Mouse (Mus musculus) brain, adult 2 months (tissue): ENCODE measurements around the gene Cfap69.
"Not testable (repeated sequence)": the region's sequence is repeated elsewhere in the genome, so short reads cannot be mapped to it uniquely, and the experiment has no call there.

Source experiments
- DNase-seq: peaks from one replicate; pipeline ENCODE4 v3.0.0; 2011; ENCODE audit warnings: low read depth, low spot score

Gene Cfap69

GRCm38 (mm10) chr5:5663655-5664370, at the start of gene Cfap69:
Gene Cfap69, minus strand, starts transcription at chr5:5664239.
- DNase-seq: peak; percentile 93

DNA sequence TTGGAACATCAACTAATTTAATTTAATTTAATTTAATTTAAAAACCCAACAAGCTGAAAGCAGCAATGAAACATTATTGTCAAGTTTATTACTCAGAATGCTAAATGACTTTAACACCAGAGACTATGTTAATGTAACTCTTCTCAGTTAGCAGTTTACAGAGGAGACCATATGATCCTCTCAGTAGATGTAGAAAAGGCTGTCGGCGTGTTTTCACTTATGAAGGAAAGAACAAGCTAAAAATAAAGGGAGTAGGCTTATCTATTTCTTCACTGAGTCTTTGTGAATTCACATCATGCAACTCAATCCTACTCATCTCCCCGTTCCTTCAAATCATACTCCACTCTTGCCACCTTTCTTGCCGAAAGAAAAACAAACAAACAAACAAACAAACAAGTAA, 47.0 kb upstream of the Cfap69 start:
- peak; percentile 48 for DNase-seq

- DNase-seq: no peak
Measured at GRCm38 (mm10) chr5:5707341-5708278, 43.6 kb upstream of the Cfap69 start.

GRCm38 (mm10) chr5:5705019-5705418, 41.0 kb upstream of the Cfap69 start:
- no peak for DNase-seq

- no peak for DNase-seq
Measured at GRCm38 (mm10) chr5:5700386-5700785, 36.3 kb upstream of the Cfap69 start.

GRCm38 (mm10) chr5:5698830-5699229, 34.8 kb upstream of the Cfap69 start:
- DNase-seq: no peak

DNA sequence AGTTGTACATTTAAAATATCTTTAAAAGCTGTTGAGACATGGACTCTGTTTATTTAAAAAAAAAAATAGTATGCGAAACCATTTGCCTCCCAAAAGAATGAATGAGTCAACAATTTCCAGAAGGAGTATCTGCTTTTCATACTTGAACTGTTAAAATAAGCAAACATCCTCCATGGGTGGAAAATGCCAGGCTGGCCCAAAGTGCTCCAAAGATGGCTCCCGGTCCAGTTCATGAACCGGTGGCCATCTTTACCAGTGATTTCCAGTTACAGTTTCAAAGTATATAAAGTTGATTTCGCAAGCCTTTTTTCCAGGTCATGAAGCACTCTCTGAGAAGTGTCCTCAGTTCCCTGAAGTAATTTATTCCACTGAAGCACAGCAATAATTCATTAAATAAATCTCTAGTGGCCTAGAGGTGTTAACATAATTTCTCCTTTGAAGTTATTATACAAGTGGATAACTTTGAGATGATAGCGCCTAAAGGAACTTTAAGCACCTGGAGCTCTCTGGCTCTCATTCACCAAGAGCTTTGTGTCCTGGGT, 31.4 kb upstream of the Cfap69 start:
- DNase-seq: no peak

DNA sequence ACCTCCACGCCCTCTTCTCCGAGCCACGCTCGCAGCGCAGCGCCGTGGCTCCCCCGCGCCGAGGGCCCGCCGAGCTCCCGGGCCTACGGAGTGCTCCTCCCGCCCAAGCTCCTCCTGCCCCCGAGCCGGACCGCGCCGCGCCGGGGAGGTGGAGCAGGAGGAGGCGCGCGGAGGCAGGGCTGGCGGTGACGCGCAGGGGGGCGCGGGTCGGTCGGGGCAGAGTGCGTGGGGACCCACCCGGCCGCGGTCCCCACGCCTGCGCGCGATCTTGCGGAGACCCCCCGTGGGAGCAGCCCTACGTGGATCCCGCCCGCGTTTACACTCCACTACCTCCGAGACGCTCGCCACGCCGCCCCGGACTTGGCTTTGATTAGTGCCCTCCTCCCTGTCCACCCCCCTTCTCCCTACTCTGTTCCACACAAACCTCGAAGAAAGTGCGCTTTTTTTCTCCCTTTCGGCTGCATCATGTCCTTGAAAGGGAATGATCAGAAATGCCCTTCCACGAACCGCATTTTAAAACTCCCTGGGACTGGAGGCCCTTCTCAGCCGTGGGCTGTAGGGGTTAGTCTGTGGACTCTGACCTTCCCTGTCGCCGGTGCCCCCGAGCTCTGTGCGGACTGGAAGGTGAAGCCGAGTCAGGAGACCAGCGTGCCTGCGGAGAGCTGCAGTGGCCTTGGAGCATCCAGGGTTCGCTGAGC, 30.1 kb upstream of the Cfap69 start, which contains the start of gene Steap2:
Steap2 (minus strand) TSS at position 623 of the 698 bp plus-strand sequence.
- DNase-seq: peak; percentile 68

DNA sequence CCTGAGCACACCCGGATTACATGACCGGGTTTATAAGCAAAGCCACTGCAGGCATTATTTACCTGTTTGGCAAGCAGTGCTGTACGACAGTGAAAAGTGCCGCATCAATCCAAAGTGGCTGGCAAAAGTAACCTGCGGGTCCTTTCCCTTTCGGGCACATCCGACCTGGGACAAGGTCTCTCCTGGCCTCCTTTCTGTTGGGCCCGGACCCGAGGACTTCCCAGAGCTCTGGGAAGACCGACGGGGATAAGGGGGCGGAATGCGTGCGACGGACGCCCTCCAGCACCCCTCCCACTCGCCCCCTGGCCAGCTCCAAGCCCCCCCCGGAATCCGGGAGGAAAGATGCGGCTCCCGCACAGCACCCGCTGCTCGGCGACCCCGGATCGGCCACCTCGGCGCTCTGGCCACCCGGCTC, 29.5 kb upstream of the Cfap69 start:
- peak; percentile 31 for DNase-seq

DNA sequence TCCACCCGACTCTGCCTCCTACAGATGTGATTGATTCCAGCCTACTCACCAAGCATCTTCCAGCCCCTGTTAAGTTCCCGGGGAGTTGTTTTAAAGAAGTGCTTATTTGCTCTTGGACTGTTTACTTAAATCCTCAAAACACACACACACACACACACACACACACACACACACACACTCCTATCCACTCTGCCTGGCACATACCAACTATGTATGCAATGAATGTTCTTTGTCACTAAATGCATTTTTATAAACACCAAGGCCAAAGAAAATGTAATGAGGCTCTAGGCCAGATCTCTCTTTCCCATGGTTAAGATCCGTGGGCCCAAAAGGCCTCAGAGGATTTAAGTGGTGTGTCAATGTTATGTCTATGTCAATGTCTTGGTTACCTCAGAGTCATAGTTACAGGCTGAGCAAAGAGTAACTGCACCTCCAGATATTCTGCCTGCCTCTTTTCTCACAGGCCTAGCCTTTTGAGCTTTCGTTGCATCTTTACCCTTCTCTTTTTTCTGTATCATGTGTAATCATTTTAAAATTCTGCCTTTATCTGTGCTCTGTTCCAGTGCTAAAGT, 28.2 kb upstream of the Cfap69 start:
- no peak for DNase-seq

GRCm38 (mm10) chr5:5688945-5689540, 25.0 kb upstream of the Cfap69 start:
- DNase-seq: no peak

GRCm38 (mm10) chr5:5688228-5688627, 24.2 kb upstream of the Cfap69 start:
- no peak for DNase-seq

DNA sequence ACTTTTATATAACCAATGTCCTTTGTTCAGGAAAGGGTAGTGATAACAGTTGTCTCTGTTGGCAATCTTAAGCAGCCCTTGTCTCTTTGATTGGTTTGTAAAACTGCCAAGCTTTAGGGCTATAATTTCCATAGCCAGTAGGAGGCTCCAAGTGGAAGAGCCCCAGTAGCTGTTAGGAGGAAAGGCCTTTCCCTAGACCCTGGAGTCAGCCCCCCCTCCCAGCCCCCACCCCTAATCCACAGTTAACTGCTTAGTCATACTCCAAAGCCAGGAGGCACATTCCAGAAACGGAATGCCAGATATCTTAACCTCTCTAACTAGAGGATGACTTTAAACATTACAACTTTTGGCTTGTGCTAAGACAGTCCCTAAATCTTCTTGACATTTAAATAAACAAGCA, 22.9 kb upstream of the Cfap69 start:
- DNase-seq: no peak

DNA sequence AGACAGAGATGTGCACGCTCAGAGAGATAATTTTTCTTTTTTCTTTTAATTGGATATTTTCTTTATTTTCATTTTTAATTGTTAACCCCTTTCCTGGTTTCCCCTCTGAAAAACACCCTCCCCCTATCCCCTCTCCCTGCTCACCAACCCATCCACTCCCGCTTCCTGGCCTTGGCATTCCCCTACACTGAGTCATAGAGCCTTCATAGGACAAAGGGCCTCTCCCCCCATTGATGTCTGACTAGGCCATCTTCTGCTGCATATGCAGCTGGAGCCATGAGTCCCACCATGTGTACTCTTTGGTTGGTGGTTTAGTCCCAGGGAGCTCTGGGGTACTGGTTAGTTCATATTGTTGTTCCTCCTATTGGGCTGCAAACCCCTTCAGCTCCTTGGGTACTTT, 20.9 kb upstream of the Cfap69 start:
- not testable (repeated sequence) for DNase-seq

DNA sequence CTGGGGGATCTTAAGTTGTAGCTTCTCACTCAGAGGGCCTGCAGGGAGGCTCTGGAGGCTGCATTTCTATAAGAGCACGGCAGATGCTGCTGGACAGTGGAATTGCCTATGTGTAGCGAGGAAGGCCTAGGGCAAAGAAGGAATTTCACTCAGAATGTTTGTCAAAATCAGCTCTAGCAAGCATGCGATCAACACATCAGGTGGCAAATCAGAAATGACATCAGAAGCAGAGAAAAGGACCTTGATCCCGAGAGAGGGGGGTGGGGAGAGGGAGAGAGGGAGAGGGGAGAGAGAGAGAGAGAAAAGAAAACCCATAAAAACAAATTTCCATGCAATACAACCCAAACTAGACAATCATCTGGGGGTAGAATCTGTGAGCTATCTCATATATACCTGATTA, 19.3 kb upstream of the Cfap69 start:
- DNase-seq: no peak

GRCm38 (mm10) chr5:5679459-5679858, 15.4 kb upstream of the Cfap69 start:
- no peak for DNase-seq

DNA sequence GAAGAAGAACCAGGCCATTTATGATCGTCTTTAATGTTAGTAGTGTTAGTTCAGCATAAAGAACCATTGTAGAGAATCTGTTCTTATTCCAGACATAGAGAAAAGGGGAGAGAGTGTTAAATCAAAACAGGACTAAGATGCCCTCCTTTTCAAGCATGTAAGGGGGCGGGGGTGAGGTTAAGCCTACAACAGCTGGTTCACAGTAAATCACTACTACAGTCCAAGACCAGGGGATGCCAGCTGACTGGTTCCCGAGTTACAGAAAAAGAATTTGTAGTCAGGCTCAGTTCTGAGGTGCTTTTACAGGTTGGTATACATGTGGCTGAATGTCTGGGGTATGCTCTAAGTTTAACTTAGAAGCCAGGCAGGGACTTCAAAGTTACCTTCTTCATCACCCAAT, 12.0 kb upstream of the Cfap69 start:
- DNase-seq: no peak

- DNase-seq: no peak
Measured at GRCm38 (mm10) chr5:5668920-5669319, 4.9 kb upstream of the Cfap69 start.

DNA sequence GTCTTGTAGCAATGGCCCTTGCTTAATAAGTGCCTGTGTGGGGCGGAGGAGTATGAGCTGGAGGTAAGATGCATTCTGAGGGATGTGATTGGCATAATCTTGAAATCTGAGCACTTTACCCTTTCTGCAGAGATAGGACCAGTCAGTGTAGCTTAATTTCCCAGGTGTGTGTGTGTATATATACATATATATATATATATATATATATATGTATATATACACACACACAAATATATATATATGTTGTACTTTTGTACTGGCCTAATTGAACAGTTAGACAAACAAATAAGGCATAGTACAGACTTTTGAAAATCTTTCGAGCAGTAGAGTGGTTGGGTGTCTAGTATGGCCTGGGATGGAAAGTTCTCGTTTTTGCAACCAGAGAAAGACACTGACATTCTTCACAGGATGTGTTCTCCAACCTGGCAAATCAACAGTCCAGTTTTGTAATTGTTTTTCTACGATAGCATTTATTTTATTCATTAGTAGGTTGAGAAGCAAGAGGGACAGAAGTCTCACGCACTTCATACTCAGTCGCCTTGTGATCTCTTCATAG, 410 bp upstream of the Cfap69 start:
- no peak for DNase-seq

DNA sequence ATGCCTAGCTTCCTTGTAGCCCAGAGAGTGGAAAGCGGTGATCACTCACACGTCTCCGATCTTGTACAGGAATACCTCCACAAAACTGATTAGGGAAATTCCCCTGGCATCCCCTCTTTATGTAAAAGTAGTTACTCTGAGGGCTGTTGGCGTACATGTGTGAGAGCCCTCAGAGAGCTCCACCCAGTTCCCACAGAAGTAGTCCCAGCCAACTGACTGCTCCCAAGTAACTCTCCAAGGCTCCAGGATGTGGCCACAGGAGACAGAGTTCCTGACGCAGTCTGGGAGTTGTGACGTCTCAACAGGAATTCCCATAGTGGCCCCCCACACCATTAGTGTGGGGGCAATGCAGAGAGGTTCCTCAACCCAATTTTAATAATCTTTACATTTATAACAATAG, 982 bp downstream of the Cfap69 start:
- DNase-seq: peak; percentile 26

DNA sequence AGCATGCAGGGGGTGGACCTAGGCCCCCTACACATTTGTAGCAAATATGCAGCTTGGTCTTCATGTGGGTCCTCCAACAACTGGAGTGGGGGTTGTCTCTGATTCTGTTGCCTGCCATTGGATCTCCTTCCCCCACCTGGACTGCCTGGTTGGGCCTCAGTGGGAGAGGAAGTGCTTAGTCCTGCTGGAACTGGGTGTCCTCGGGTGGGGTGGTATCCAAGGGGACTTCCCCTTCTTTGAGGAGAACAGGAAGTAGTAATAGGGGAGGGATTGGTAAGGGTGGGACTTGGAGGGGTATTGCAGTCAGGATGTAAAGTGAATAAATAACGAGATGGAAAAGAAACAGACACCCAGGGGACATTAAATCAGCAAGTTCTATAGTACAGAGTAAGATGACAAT, 5.4 kb downstream of the Cfap69 start:
- DNase-seq: no peak
